Mouse (Mus musculus) liver, embryonic 14.5 days (tissue): ENCODE results near the gene Med22.

Source experiments
- CTCF ChIP-seq: IDR thresholded peaks from 2 replicates; pipeline ENCODE4 v1.5.1; 2016; ENCODE audit warnings: antibody characterized with exemption, low read depth, control low read depth
- EP300 ChIP-seq: IDR thresholded peaks from 2 replicates; pipeline ENCODE4 v1.6.1; 2016; ENCODE audit warnings: antibody characterized with exemption, low read depth

- peak; percentile 46 for TF ChIP-seq CTCF
- no peak for TF ChIP-seq EP300
These were observed 31.1 kb upstream of the Med22 start for GRCm38 (mm10) chr2:26941539-26941938.
